Mouse (Mus musculus): ENCODE results near the gene Fgfr2. TPM values are rescaled to one million over a fixed set of nuclear protein-coding genes. Genes with fewer than 3 reads are reported as not detected.

Gene Fgfr2
- polyA plus RNA-seq, 3 experiments from 2014 or later: 0.27 TPM; not detected in 2

DNA sequence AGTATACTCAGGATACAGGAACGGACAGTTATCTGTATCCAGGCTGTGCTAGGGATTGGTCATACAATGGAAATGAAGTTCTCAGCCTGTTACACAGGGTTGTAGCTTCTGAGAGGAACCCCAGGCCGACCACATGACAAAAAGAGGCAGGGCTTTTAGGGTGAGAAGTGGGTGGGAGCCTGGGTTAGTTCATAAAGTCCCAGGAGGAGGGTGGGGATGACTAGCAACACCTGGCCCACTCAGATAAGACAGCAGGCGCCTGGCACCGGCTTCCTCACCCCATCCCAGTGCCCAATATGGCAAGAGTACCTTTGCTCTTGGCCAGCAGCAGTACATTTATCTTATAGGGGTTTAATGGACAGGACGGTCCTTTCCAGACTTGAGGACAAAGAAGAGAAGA, 350.7 kb downstream of the Fgfr2 start:
- ATAC-seq: no peak

- no peak for ATAC-seq
These were observed 354.4 kb downstream of the Fgfr2 start for GRCm38 (mm10) chr7:132768498-132769344.

DNA sequence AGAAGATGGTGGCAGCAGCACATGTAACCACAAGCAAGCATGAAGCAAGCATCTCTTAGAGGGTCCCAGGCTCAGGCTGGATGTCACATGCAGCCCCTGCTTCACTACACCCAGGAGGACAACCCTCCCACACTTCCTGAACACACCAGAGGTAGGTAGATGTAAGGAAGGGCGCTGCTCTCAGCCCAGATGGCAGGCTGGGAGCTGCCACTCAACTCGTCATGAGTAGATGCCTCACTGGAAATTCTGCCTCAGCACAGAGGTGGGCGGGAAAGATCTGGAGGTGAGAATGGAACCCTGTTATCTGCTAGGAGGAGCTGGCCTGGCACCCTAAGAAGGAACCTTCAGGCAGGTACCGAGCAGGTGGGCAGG, 355.2 kb downstream of the Fgfr2 start:
- peak; percentile 57 for ATAC-seq

GRCm38 (mm10) chr7:132767233-132767998, 355.7 kb downstream of the Fgfr2 start:
- no peak for ATAC-seq

DNA sequence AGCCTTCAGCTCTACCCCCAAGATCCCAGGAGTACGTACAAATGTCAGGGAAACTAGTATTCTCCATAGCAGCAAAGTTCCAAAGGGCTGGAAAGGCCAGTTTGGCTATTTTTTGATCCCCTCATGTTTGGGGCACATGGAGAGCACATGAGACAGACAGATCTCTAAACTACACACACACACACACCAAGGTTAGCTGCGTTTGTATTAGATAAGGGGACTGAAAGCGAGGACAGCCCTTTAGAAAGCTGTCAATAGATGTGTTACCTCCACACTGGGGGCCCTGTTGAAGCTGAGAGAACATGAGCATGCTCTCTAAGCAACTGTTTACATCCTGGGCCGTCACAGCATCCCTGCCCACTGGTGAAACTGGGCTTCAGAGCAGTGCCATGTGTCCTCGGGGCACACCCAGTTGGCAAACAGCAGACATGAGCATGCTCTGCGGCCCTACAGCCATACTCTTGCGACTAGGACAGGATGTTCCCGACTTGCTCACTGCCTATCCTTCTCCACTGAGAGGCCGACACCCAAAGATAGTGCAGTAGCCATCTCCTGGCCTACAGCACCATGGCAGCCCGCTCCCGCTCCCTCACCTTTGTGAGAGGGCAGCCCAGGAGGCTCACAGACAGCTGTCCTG, 356.8 kb downstream of the Fgfr2 start:
- no peak for ATAC-seq

DNA sequence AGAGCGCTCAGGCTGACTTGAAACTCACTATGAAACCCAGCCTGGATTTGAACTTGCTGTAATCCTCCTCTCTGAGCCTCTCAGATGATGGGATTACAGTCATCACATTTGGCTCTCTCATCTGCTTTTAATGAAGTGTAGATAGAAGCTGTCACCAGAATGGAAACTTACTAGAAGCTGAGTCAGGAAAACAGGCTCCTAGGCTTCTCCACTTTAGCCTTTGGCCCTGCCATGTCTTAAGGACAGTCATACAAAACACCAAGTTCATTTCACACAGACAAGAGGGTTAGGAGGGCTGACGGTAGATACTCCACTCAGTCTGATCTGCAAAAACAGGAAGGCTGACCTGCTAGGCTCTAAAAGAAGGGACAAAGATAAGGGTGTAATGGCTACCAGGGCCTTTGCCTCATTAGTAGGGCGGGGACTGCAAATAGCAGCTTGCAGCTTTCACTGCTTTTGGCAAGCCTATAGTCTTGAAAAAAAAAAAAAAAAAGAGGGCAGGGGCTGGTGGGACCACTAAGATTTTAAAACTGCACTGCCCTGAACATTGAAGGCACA, 357.4 kb downstream of the Fgfr2 start:
- no peak for ATAC-seq

- ATAC-seq: peak; percentile 49
These were observed 358.2 kb downstream of the Fgfr2 start for GRCm38 (mm10) chr7:132764896-132765491.

DNA sequence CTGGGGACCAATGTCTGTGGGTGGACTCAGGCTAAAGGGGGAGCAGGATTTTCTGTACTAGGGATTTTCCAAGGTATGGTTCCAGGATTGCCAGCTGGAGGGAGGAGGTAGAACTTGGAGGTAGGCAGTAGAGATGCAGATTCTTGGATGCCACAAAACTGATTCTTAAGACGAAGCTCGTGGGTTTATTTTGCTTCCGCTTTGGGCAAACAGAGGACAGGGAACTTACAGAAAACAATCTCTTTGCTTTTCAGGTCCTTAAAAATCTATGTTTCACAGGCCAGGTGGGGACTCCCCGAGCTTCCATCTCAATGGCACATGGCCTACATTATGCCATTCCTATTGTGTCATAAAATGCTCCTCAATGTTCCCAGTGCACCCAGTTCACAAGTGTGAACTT, 358.8 kb downstream of the Fgfr2 start:
- no peak for ATAC-seq

DNA sequence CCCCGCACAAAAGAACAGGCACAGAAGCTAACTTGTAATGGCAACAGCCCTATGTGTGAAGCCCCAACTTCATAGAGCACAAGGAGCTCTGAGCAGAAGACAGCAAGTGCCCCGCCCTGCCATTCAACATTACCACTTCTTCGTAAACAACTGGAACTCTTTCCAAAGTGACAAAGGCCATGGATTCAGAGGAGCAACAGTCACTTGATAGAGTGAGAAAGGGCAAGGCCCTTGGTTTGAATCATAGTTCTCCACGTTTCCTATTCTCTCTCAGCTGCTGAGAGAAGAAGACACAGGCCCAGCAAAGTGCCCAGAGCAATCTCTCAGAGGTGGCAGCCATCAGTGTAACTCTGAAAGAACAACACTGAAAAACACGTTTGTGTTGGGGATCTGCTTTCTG, 359.2 kb downstream of the Fgfr2 start:
- no peak for ATAC-seq

DNA sequence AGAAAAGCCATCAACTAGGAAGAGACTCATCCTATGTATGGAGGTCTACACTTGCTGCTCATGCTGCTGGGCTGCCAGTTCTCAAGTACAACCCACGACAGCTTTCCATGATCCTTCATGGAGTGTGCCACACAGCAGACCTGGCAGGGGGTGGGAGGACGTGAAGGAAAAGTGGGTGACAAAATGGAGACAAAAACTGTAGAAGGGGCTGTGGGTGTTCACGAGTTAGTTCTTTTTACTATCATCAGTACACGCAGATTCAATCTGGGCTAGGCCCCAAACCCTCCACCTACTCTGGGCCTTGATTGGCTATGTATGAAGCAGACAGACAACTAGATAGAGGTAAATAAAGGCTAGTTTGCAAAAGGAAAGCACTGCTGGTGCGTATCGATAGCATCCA, 359.8 kb downstream of the Fgfr2 start:
- no peak for ATAC-seq

DNA sequence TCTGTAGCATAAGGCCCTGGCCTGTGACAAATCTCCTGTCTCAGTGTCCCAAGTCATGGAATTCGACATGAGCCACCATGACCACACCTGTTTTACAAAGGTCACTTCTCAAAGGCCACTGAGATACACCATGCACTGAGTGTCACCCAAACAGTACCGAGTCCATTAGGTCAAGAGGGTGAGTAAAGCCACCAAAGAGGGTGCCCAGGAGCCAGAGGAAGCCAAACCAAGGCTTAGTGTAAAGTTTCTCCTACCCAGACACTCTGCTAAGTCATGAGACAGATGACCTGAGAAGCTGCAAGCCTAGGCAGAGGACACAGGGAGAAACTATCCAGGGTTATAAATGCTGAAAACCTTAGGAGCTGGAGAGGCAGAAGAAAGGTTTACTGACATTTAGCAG, 361.7 kb downstream of the Fgfr2 start:
- no peak for ATAC-seq

- ATAC-seq: no peak
These were observed 362.5 kb downstream of the Fgfr2 start for GRCm38 (mm10) chr7:132760589-132761180.

DNA sequence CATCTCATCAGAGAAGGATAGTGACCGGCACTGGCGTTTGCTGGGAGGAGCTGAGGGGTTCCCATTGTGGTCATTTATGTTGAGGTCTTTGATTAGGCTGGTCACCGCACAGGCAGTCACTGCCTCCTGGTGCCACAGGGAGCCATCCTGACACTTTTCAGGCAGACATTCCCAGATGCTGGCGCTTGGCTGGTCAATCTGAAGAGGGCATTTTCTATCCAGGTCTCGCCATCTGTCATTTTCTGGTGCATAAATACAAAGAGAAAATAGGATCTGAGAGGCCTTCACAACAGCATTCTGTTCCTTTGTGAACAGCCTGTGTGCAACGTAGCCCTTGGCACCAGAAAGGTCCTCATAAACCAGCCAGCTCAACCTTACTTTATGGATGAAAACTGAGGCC, 363.2 kb downstream of the Fgfr2 start:
- no peak for ATAC-seq

DNA sequence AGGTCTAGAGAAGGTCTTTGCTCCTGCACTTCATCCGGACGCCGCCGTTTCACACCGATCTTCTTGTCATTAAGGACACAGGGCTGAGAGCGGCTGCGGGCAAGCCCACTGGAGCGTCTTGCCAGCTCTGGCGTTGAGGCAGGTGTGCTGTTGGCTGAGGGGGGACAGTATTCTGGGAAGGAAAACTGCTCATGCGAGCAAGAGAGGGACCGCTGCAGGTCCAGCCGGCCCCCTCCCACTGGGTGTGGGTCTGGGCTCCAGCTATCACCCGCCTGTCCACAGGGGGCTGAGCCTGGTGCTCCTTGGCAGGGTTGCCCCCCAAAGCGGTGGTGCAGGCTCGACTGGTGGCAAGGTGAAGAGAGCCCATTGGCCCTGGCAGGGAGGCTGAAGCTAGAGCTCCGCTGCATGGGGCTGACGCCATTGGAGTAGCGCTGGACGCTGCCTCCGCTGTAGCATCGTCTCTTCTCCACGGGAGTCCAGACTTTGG, 363.7 kb downstream of the Fgfr2 start:
- ATAC-seq: no peak

DNA sequence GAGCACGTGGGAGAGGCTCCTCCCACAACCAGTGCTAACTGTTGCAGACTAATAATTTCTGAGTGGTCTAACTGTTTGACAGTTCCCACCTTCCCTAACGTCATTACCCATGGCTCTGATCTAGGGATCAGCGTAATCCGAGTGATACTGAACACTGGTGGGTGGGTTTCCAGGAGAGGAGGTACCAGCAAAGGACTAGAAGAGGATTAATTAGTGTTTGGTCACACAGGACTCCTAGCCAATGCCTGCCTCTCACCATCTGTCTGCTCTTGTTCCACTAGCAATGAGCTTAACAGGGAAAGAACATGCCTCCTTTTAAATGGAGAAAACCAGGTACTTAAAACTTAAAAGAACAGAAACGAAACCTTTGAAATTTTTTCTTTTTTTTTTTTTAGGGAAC, 364.3 kb downstream of the Fgfr2 start:
- ATAC-seq: no peak

- no peak for ATAC-seq
These were observed 366.8 kb downstream of the Fgfr2 start for GRCm38 (mm10) chr7:132756325-132756724.

GRCm38 (mm10) chr7:132754389-132754750, 368.8 kb downstream of the Fgfr2 start:
- no peak for ATAC-seq

DNA sequence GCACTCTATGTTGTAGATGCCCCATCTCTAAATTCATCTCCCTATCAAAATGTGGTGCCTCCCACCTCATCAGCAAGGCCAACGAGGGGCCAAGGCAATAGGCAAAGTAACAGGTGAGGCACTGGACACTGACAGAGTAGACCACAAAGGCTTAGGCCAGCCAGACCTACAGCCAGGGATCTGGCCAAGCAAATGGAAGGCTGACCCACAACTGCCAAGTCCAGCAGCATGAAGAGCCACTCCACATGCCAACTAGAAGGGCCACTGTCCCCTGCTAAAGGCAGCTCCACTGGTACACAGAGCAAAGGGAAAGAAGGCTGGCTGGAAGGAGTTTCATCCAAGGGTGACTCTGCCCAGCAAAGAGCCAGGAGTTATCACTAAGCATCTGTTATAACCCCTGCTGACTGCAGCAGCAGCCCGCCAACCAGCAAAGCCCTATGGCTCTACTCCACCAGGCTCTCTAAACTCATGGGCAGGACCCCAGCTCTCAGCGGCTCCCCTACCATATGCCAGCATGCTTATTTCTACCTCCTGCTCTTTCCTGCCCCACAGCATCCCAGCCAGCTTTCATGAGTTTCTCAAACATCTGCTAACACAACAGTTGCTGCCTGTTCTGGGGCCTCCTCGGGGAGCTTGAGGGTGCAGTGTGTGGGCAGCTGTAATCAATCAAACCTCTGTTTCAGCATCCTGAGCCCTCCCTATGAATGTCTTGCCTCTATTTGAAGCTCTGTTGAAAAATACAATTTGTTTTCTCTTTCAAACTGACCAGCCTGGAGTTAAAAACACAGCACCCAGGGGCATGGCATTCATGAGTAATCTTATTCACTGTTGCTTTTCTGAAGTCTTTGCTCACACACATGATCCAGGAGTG, 369.4 kb downstream of the Fgfr2 start:
- no peak for ATAC-seq

DNA sequence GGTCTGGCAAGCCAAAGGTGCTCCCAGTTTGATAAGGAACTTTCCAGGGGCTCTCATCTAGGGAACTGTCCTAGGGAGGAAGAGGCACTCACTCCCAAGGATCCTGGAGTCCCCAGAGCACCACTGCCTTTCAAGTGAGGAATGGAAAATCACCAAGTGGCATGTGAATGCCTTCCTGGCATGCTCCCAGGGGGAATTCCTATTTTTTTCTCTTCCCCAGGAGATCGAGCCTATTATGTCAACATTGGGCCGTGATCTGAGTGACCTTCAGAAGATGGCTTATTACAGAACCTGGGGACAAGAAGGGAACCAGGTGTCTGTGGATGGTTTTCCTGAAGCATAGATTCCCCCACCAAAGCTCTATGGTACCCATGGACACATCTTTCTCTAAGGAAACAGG, 371.4 kb downstream of the Fgfr2 start:
- ATAC-seq: no peak

GRCm38 (mm10) chr7:132749504-132749903, 373.6 kb downstream of the Fgfr2 start:
- no peak for ATAC-seq

GRCm38 (mm10) chr7:132748076-132748769, 374.9 kb downstream of the Fgfr2 start:
- no peak for ATAC-seq

Measured in inflammation-experienced regulatory T-cells, adult 6 months (primary cell).